ENCODE assay signal across 15 mouse cellular contexts in the genomic region with DNA sequence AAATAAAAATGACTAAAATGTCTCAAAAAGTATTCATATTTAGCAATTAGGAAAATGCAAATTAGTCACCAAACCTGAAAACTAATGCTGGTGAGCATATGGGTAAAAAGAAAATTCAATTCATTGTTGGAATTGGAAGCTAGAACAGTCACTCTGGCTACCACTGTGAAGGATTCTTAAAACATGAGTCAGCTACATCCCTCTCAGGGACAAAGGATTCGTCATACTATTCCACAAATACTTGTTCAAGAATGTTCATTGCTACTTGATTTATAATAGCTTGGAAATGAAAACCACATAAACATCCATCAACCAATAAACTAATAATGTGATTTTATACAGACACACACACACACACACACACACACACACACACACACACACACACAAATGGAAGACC.
"Had no signal": no experiment of that assay in that cellular context is flagged by ENCODE, and none has a peak within 500 bp of the region (broad histone marks: within the 10 kb centered on the region; RNA-seq: fewer than 3 reads in every experiment).

No protein-coding gene starts in this region.

- H3K9ac ChIP-seq: lung, embryonic 14.5 days; midbrain, embryonic 12.5 days; neural tube, embryonic 12.5 days; stomach, embryonic 15.5 days had no signal

- H3K9me3 ChIP-seq: midbrain, embryonic 10.5 days; midbrain, embryonic 12.5 days; neural tube, embryonic 12.5 days; stomach, embryonic 15.5 days had no signal

- ATAC-seq: midbrain, embryonic 16.5 days had no signal

- H3K27me3 ChIP-seq: midbrain, embryonic 12.5 days; neural tube, embryonic 12.5 days; stomach, embryonic 15.5 days had no signal

- H3K27ac ChIP-seq: midbrain, embryonic 10.5 days; midbrain, embryonic 12.5 days; neural tube, embryonic 12.5 days; stomach, embryonic 15.5 days; stomach, postnatal 0 days had no signal

- H3K4me1 ChIP-seq: midbrain, embryonic 10.5 days; midbrain, embryonic 12.5 days; neural tube, embryonic 12.5 days; stomach, embryonic 15.5 days had no signal

- H3K36me3 ChIP-seq: midbrain, embryonic 10.5 days; midbrain, embryonic 12.5 days; neural tube, embryonic 12.5 days; stomach, embryonic 15.5 days had no signal

- H3K4me2 ChIP-seq: lung, embryonic 14.5 days; midbrain, embryonic 12.5 days; neural tube, embryonic 12.5 days; stomach, embryonic 15.5 days had no signal

- H3K4me3 ChIP-seq: midbrain, embryonic 10.5 days; midbrain, embryonic 12.5 days; neural tube, embryonic 12.5 days; stomach, embryonic 15.5 days had no signal

- DNase-seq: lung, adult 18-20 months; lung, embryonic 14.5 days; lung, postnatal 10 days; lung, postnatal 4 days; midbrain, embryonic 14.5 days; right cerebral cortex, postnatal 14 days; thymus, adult 2 months; thymus, postnatal 25 days; thymus, postnatal 4 days had no signal
